In genomic region chr7:38023451-38023850, GRCm38 (mm10) we compare ENCODE assay signal across 7 mouse cellular contexts. TPM values are rescaled to one million over a fixed set of nuclear protein-coding genes. Genes with fewer than 3 reads are reported as not detected.
DNase-seq lines count a peak whose midpoint lies in the region; ATAC-seq and TF ChIP-seq lines count a peak whose summit lies in the region.

Uri1 (minus strand) TSS chr7:38023551.

- DNase-seq in G1E (ENCODE audit: low spot score): no peak
- no peak for DNase-seq in forebrain, embryonic 14.5 days (ENCODE audit: low spot score)
- DNase-seq in hindbrain, embryonic 11.5 days (ENCODE audit: low spot score): no peak
- no peak for DNase-seq in spleen, adult 12 weeks (ENCODE audit: low spot score)
- DNase-seq in yolk sac, embryonic 10.5 days (ENCODE audit: low spot score): no peak

- H3K79me2 ChIP-seq in C2C12 (ENCODE audit: control insufficient read depth, insufficient read depth): no peaks in the 10 kb centered on the region

- H3K4me2 ChIP-seq in forebrain, embryonic 14.5 days (ENCODE audit: low read length): no peak within 1 kb of the TSS
- no peak within 1 kb of the TSS for H3K4me2 ChIP-seq in hindbrain, embryonic 11.5 days (replicated peaks; ENCODE audit: low read depth, low read length)
- no peak within 1 kb of the TSS for H3K4me2 ChIP-seq in liver, embryonic 15.5 days

- no peak within 1 kb of the TSS for H3K9ac ChIP-seq in forebrain, embryonic 14.5 days (ENCODE audit: low read length)
- H3K9ac ChIP-seq in hindbrain, embryonic 11.5 days (ENCODE audit: low read depth, low read length): no peak within 1 kb of the TSS
- no peak within 1 kb of the TSS for H3K9ac ChIP-seq in liver, embryonic 15.5 days

- no peaks in the 10 kb centered on the region for H3K79me3 ChIP-seq in C2C12 (ENCODE audit: low read depth)

- H3K4me3 ChIP-seq in C2C12 (ENCODE audit: insufficient read depth, poor library complexity, severe bottlenecking): no peak within 1 kb of the TSS
- no peak within 1 kb of the TSS for H3K4me3 ChIP-seq in G1E (ENCODE audit: low read depth, low read length)
- no peak within 1 kb of the TSS for H3K4me3 ChIP-seq in forebrain, embryonic 14.5 days (ENCODE audit: low read depth, low read length)
- no peak within 1 kb of the TSS for H3K4me3 ChIP-seq in hindbrain, embryonic 11.5 days (ENCODE audit: low read depth, low read length)
- no peak within 1 kb of the TSS for H3K4me3 ChIP-seq in liver, embryonic 15.5 days (replicated peaks)

- 91% methylated on average over 8 of the region's 8 CpGs for WGBS in forebrain, embryonic 14.5 days
- 91% methylated on average over 8 of the region's 8 CpGs for WGBS in hindbrain, embryonic 11.5 days
- 72% methylated on average over 8 of the region's 8 CpGs for WGBS in liver, embryonic 15.5 days (ENCODE audit: insufficient replicate concordance)

- no peak for TF ChIP-seq CTCF in C2C12 (IDR thresholded peaks at IDR 0.05; ENCODE audit: control insufficient read depth, insufficient read depth, insufficient read length)
- TF ChIP-seq CTCF in G1E (IDR thresholded peaks at IDR 0.05; ENCODE audit: low read depth, low read length): no peak

- no peak for ATAC-seq in G1E (ENCODE audit: extremely low read depth, insufficient number of reproducible peaks, low FRiP score, poor library complexity, severe bottlenecking)
- ATAC-seq in forebrain, embryonic 14.5 days: no peak
- ATAC-seq in hindbrain, embryonic 11.5 days (ENCODE audit: low FRiP score): no peak
- no peak for ATAC-seq in liver, embryonic 15.5 days (ENCODE audit: insufficient read depth)

- H3K36me3 ChIP-seq in C2C12 (ENCODE audit: control insufficient read depth, insufficient read depth) (no peaks in the 10 kb centered on the region), G1E (replicated peaks) (no peaks in the 10 kb centered on the region)
- H3K36me3 ChIP-seq in forebrain, embryonic 14.5 days (ENCODE audit: control insufficient read depth, insufficient read depth, low read length): no peaks in the 10 kb centered on the region
- no peaks in the 10 kb centered on the region for H3K36me3 ChIP-seq in hindbrain, embryonic 11.5 days (ENCODE audit: control insufficient read depth, insufficient read depth, low read length)
- no peaks in the 10 kb centered on the region for H3K36me3 ChIP-seq in liver, embryonic 15.5 days (replicated peaks)

- H3K4me1 ChIP-seq in G1E (ENCODE audit: insufficient read depth, low read depth, low read length): peaks cover 4% of the 10 kb centered on the region
- no peaks in the 10 kb centered on the region for H3K4me1 ChIP-seq in forebrain, embryonic 14.5 days (ENCODE audit: control insufficient read depth, insufficient read depth, low read length)
- H3K4me1 ChIP-seq in hindbrain, embryonic 11.5 days (replicated peaks; ENCODE audit: control insufficient read depth, insufficient read depth, low read length): no peaks in the 10 kb centered on the region
- H3K4me1 ChIP-seq in liver, embryonic 15.5 days (replicated peaks): peaks cover 7% of the 10 kb centered on the region; the same call in 1 of the 2 replicates

- no peaks in the 10 kb centered on the region for H3K9me3 ChIP-seq in G1E (replicated peaks)
- no peaks in the 10 kb centered on the region for H3K9me3 ChIP-seq in forebrain, embryonic 14.5 days (replicated peaks; ENCODE audit: control insufficient read depth, low read length)
- no peaks in the 10 kb centered on the region for H3K9me3 ChIP-seq in hindbrain, embryonic 11.5 days (ENCODE audit: control insufficient read depth, low read length)
- no peaks in the 10 kb centered on the region for H3K9me3 ChIP-seq in liver, embryonic 15.5 days (replicated peaks)

- H3K27me3 ChIP-seq in C2C12 (ENCODE audit: control insufficient read depth, insufficient read depth, insufficient read length) (peaks cover 11% of the 10 kb centered on the region), G1E (ENCODE audit: insufficient read depth, low read length) (peaks cover 18% of the 10 kb centered on the region)
- no peaks in the 10 kb centered on the region for H3K27me3 ChIP-seq in forebrain, embryonic 14.5 days (replicated peaks; ENCODE audit: control insufficient read depth, insufficient read depth, low read length)
- H3K27me3 ChIP-seq in hindbrain, embryonic 11.5 days (ENCODE audit: control insufficient read depth, insufficient read depth, low read length): no peaks in the 10 kb centered on the region
- 0 out of 2 replicates have a peak, but pooled peaks cover 4% of the 10 kb centered on the region for H3K27me3 ChIP-seq in liver, embryonic 15.5 days

- no peak within 1 kb of the TSS for H3ac ChIP-seq in C2C12 (ENCODE audit: control insufficient read depth, insufficient read length, low read depth)

- H3K27ac ChIP-seq in forebrain, embryonic 14.5 days (ENCODE audit: low read depth, low read length): no peak within 1 kb of the TSS
- H3K27ac ChIP-seq in hindbrain, embryonic 11.5 days (ENCODE audit: low read depth, low read length): no peak within 1 kb of the TSS
- no peak within 1 kb of the TSS for H3K27ac ChIP-seq in liver, embryonic 15.5 days (replicated peaks)

TF ChIP-seq in C2C12, 6 proteins besides CTCF, POLR2A, EP300 and RAD21:
- TF ChIP-seq USF1 (IDR thresholded peaks at IDR 0.05; ENCODE audit: low read depth) (no peak), FOSL1 (IDR thresholded peaks at IDR 0.05; ENCODE audit: insufficient read depth, low read length, poor library complexity, severe bottlenecking) (no peak), MYOD1 (IDR thresholded peaks at IDR 0.05; ENCODE audit: control insufficient read depth, insufficient read length, low read depth) (no peak), MAX (IDR thresholded peaks at IDR 0.05) (no peak), CEBPB (IDR thresholded peaks at IDR 0.05; ENCODE audit: low read depth) (no peak), MYOG (IDR thresholded peaks at IDR 0.05; ENCODE audit: control insufficient read depth, extremely low read depth, insufficient read length) (no peak)

RNA-seq across cellular contexts. Expression of gene Uri1, which starts in this region (rescaled TPM):
- 12.6 TPM for polyA plus RNA-seq in C2C12 (2012; fragmentation: generic; extraction: Trizol)
- total RNA-seq in G1E (2014; fragmentation: Nextera tagmentation): 109 and 130 TPM in 2 replicates
- total RNA-seq in G1E (2017): 56.3 and 64.1 TPM in 2 replicates
- 30.6 and 32.5 TPM in 2 replicates for polyA plus RNA-seq in G1E (2012)
- 28.6 and 31.7 TPM in 2 replicates for polyA plus RNA-seq in forebrain, embryonic 14.5 days (2014; fragmentation: Nextera tagmentation; extraction: Ambion mirVana)
- 34.7 and 40.2 TPM in 2 replicates for polyA plus RNA-seq in hindbrain, embryonic 11.5 days (2014; fragmentation: Nextera tagmentation; extraction: Ambion mirVana)
- polyA plus RNA-seq in liver, embryonic 15.5 days (2015; fragmentation: Nextera tagmentation; extraction: Ambion mirVana): 11.5 and 12.8 TPM in 2 replicates
